ENCODE assay signal across 8 mouse cellular contexts in genomic region chr4:132308437-132309139, GRCm38 (mm10). TPM values are rescaled to one million over a fixed set of nuclear protein-coding genes. Genes with fewer than 3 reads are reported as not detected.
DNase-seq lines count a peak whose midpoint lies in the region; ATAC-seq lines count a peak whose summit lies in the region.

No protein-coding gene starts in this region.

- peak; percentile 91 for ATAC-seq in CD4-positive, CD25-positive, alpha-beta regulatory T cell, adult 4 months
- peak; percentile 92 for ATAC-seq in heart, embryonic 16.5 days (replicated peaks; ENCODE audit: extremely low read depth, insufficient read depth, low FRiP score)
- ATAC-seq in liver, embryonic 15.5 days (ENCODE audit: insufficient read depth) = peak; percentile 85
- ATAC-seq in neural tube, embryonic 12.5 days (ENCODE audit: low FRiP score, low read depth) = peak; percentile 88

- peaks cover 15% of the 10 kb centered on the region for H3K4me1 ChIP-seq in forebrain, embryonic 10.5 days
- peaks cover 11% of the 10 kb centered on the region for H3K4me1 ChIP-seq in heart, embryonic 16.5 days (ENCODE audit: control insufficient read depth, insufficient read depth, low read length)
- peaks cover 36% of the 10 kb centered on the region for H3K4me1 ChIP-seq in liver, embryonic 15.5 days (replicated peaks)
- H3K4me1 ChIP-seq in neural tube, embryonic 12.5 days = peaks cover 13% of the 10 kb centered on the region; the same call in 1 of the 2 replicates

- H3K4me3 ChIP-seq in forebrain, embryonic 10.5 days = peak overlapping the region; percentile 89
- peak overlapping the region; percentile 92 for H3K4me3 ChIP-seq in heart, embryonic 16.5 days (ENCODE audit: low read length)
- H3K4me3 ChIP-seq in liver, embryonic 15.5 days (replicated peaks) = peak overlapping the region; percentile 75
- peak overlapping the region; percentile 78 for H3K4me3 ChIP-seq in neural tube, embryonic 12.5 days

- H3K36me3 ChIP-seq in forebrain, embryonic 10.5 days (replicated peaks) = peaks cover 45% of the 10 kb centered on the region
- H3K36me3 ChIP-seq in heart, embryonic 16.5 days (ENCODE audit: control insufficient read depth, insufficient read depth) = peaks cover 29% of the 10 kb centered on the region
- peaks cover 37% of the 10 kb centered on the region for H3K36me3 ChIP-seq in liver, embryonic 15.5 days (replicated peaks)
- H3K36me3 ChIP-seq in neural tube, embryonic 12.5 days = peaks cover 34% of the 10 kb centered on the region

- peak overlapping the region; percentile 84 for H3K4me2 ChIP-seq in heart, embryonic 16.5 days (ENCODE audit: low read depth, low read length)
- peak overlapping the region; percentile 83 for H3K4me2 ChIP-seq in liver, embryonic 15.5 days
- H3K4me2 ChIP-seq in neural tube, embryonic 12.5 days (replicated peaks) = peak overlapping the region; percentile 73

- no peaks in the 10 kb centered on the region for H3K9me3 ChIP-seq in forebrain, embryonic 10.5 days
- H3K9me3 ChIP-seq in heart, embryonic 16.5 days (replicated peaks; ENCODE audit: control insufficient read depth, low read length) = no peaks in the 10 kb centered on the region
- no peaks in the 10 kb centered on the region for H3K9me3 ChIP-seq in liver, embryonic 15.5 days (replicated peaks)
- H3K9me3 ChIP-seq in neural tube, embryonic 12.5 days = no peaks in the 10 kb centered on the region

- H3K27me3 ChIP-seq in forebrain, embryonic 10.5 days (ENCODE audit: poor library complexity, severe bottlenecking) = no peaks in the 10 kb centered on the region
- no peaks in the 10 kb centered on the region for H3K27me3 ChIP-seq in heart, embryonic 16.5 days (ENCODE audit: control insufficient read depth, insufficient read depth, low read length)
- H3K27me3 ChIP-seq in liver, embryonic 15.5 days = no peaks in the 10 kb centered on the region
- no peaks in the 10 kb centered on the region for H3K27me3 ChIP-seq in neural tube, embryonic 12.5 days (replicated peaks)

- peak overlapping the region; percentile 98 for H3K9ac ChIP-seq in heart, embryonic 16.5 days (ENCODE audit: low read length)
- H3K9ac ChIP-seq in liver, embryonic 15.5 days = peak overlapping the region; percentile 77
- peak overlapping the region; percentile 83 for H3K9ac ChIP-seq in neural tube, embryonic 12.5 days

- 2% methylated on average over 41 of the region's 41 CpGs for whole genome bisulfite sequencing in forebrain, embryonic 10.5 days
- WGBS in heart, embryonic 16.5 days = under 1% methylated on average over 41 of the region's 41 CpGs
- WGBS in liver, embryonic 15.5 days (ENCODE audit: insufficient replicate concordance) = under 1% methylated on average over 41 of the region's 41 CpGs
- 2% methylated on average over 41 of the region's 41 CpGs for WGBS in neural tube, embryonic 12.5 days

- peak overlapping the region; percentile 95 for H3K27ac ChIP-seq in forebrain, embryonic 10.5 days
- peak overlapping the region; percentile 94 for H3K27ac ChIP-seq in heart, embryonic 16.5 days (ENCODE audit: low read length)
- H3K27ac ChIP-seq in liver, embryonic 15.5 days (replicated peaks) = peak overlapping the region; percentile 84
- peak overlapping the region; percentile 75 for H3K27ac ChIP-seq in neural tube, embryonic 12.5 days

- peak; percentile 84 for DNase-seq in c-Kit-positive CD71-negative TER-119-negative erythroid progenitor cells, embryonic 14.5 days (ENCODE audit: low read depth)
- DNase-seq in forebrain, embryonic 10.5 days (ENCODE audit: extremely low spot score, low spot score) = peak; percentile 90
- DNase-seq in kidney, postnatal 36 days = peak; percentile 92 to 95
- peak; percentile 91 for DNase-seq in telencephalon, adult 2 months (ENCODE audit: low read depth, low spot score)

RNA-seq across cellular contexts. Expression of gene Rab42, which starts 5.4 kb away (rescaled TPM):
- 1 to 10 TPM in 1 of 2 experiments, not detected in 1; 1.0 TPM for polyA plus RNA-seq in CD4-positive, CD25-positive, alpha-beta regulatory T cell, adult 4 months (2017; shearing (Covaris generic))
- 0.97 and 1.2 TPM in 2 replicates for polyA plus RNA-seq in forebrain, embryonic 10.5 days (2016; fragmentation: Nextera tagmentation; extraction: Ambion mirVana)
- polyA plus RNA-seq in heart, embryonic 16.5 days (2015; fragmentation: Nextera tagmentation; extraction: Ambion mirVana) = 2.1 and 2.6 TPM in 2 replicates
- polyA plus RNA-seq in liver, embryonic 15.5 days (2015; fragmentation: Nextera tagmentation; extraction: Ambion mirVana) = 0.52 and 0.54 TPM in 2 replicates
- polyA plus RNA-seq in neural tube, embryonic 12.5 days (2016; fragmentation: Nextera tagmentation; extraction: Ambion mirVana) = 1.0 and 1.2 TPM in 2 replicates

RNA-seq across cellular contexts. Expression of gene Trnau1ap, which starts 20.8 kb away (rescaled TPM):
- 10 to 100 TPM; 40.7 to 48.9 TPM for polyA plus RNA-seq in CD4-positive, CD25-positive, alpha-beta regulatory T cell, adult 4 months (2017; shearing (Covaris generic))
- polyA plus RNA-seq in forebrain, embryonic 10.5 days (2016; fragmentation: Nextera tagmentation; extraction: Ambion mirVana) = 91.4 and 91.8 TPM in 2 replicates
- 71.5 and 72.2 TPM in 2 replicates for polyA plus RNA-seq in heart, embryonic 16.5 days (2015; fragmentation: Nextera tagmentation; extraction: Ambion mirVana)
- 28.7 and 34.2 TPM in 2 replicates for polyA plus RNA-seq in liver, embryonic 15.5 days (2015; fragmentation: Nextera tagmentation; extraction: Ambion mirVana)
- polyA plus RNA-seq in neural tube, embryonic 12.5 days (2016; fragmentation: Nextera tagmentation; extraction: Ambion mirVana) = 77.1 and 77.9 TPM in 2 replicates

RNA-seq across cellular contexts. Expression of gene Taf12, which starts 34.4 kb away (rescaled TPM):
- polyA plus RNA-seq in CD4-positive, CD25-positive, alpha-beta regulatory T cell, adult 4 months (2017; shearing (Covaris generic)) = 10 to 100 TPM; 84.4 to 91.9 TPM
- polyA plus RNA-seq in forebrain, embryonic 10.5 days (2016; fragmentation: Nextera tagmentation; extraction: Ambion mirVana) = 71.0 and 73.1 TPM in 2 replicates
- 30.0 and 35.3 TPM in 2 replicates for polyA plus RNA-seq in heart, embryonic 16.5 days (2015; fragmentation: Nextera tagmentation; extraction: Ambion mirVana)
- polyA plus RNA-seq in liver, embryonic 15.5 days (2015; fragmentation: Nextera tagmentation; extraction: Ambion mirVana) = 31.7 and 38.3 TPM in 2 replicates
- polyA plus RNA-seq in neural tube, embryonic 12.5 days (2016; fragmentation: Nextera tagmentation; extraction: Ambion mirVana) = 48.6 and 55.8 TPM in 2 replicates

RNA-seq across cellular contexts. Expression of gene Rcc1, which starts 44.8 kb away (rescaled TPM):
- 10 to 100 TPM; 11.7 to 23.9 TPM for polyA plus RNA-seq in CD4-positive, CD25-positive, alpha-beta regulatory T cell, adult 4 months (2017; shearing (Covaris generic))
- polyA plus RNA-seq in forebrain, embryonic 10.5 days (2016; fragmentation: Nextera tagmentation; extraction: Ambion mirVana) = 193 and 194 TPM in 2 replicates
- polyA plus RNA-seq in heart, embryonic 16.5 days (2015; fragmentation: Nextera tagmentation; extraction: Ambion mirVana) = 41.7 and 44.4 TPM in 2 replicates
- polyA plus RNA-seq in liver, embryonic 15.5 days (2015; fragmentation: Nextera tagmentation; extraction: Ambion mirVana) = 48.0 and 54.5 TPM in 2 replicates
- 71.0 and 75.8 TPM in 2 replicates for polyA plus RNA-seq in neural tube, embryonic 12.5 days (2016; fragmentation: Nextera tagmentation; extraction: Ambion mirVana)

RNA-seq across cellular contexts. Expression of gene Gmeb1, which starts 47.2 kb away (rescaled TPM):
- 10 to 100 TPM; 16.7 to 17.7 TPM for polyA plus RNA-seq in CD4-positive, CD25-positive, alpha-beta regulatory T cell, adult 4 months (2017; shearing (Covaris generic))
- 45.4 and 50.6 TPM in 2 replicates for polyA plus RNA-seq in forebrain, embryonic 10.5 days (2016; fragmentation: Nextera tagmentation; extraction: Ambion mirVana)
- polyA plus RNA-seq in heart, embryonic 16.5 days (2015; fragmentation: Nextera tagmentation; extraction: Ambion mirVana) = 26.8 TPM in 2 replicates
- polyA plus RNA-seq in liver, embryonic 15.5 days (2015; fragmentation: Nextera tagmentation; extraction: Ambion mirVana) = 13.2 and 14.2 TPM in 2 replicates
- polyA plus RNA-seq in neural tube, embryonic 12.5 days (2016; fragmentation: Nextera tagmentation; extraction: Ambion mirVana) = 41.9 and 45.4 TPM in 2 replicates

Comparison
In these comparisons a context has a peak if more than half of its experiments do, and no peak if none do; other contexts are left out.
1. Peak in every context shown above with its lines: DNase-seq, ATAC-seq, H3K4me3 ChIP-seq and H3K27ac ChIP-seq.